Mouse (Mus musculus): Measurements from ENCODE around the gene Plin1. TPM values are rescaled to one million over a fixed set of nuclear protein-coding genes. Genes with fewer than 3 reads are reported as not detected.

Gene Plin1
- polyA plus RNA-seq, 1 experiment: not detected

GRCm38 (mm10) chr7:79679186-79679585 is 53.5 kb downstream of the Plin1 start:
- Histone ChIP-seq H3K4me3 (ENCODE audit: insufficient read depth, poor library complexity, severe bottlenecking) (no peak overlapping the region), H3ac (ENCODE audit: control insufficient read depth, insufficient read length, low read depth) (no peak overlapping the region), H3K79me3 (ENCODE audit: low read depth) (no peaks in the 10 kb centered on the region), H3K36me3 (ENCODE audit: control insufficient read depth, insufficient read depth) (peaks cover 66% of the 10 kb centered on the region), H3K27me3 (ENCODE audit: control insufficient read depth, insufficient read depth, insufficient read length) (no peaks in the 10 kb centered on the region), H3K79me2 (ENCODE audit: control insufficient read depth, insufficient read depth) (no peaks in the 10 kb centered on the region)
- no peak for TF ChIP-seq MAX (IDR thresholded peaks at IDR 0.05)
- no peak for TF ChIP-seq USF1 (IDR thresholded peaks at IDR 0.05; ENCODE audit: low read depth)
- TF ChIP-seq CTCF (IDR thresholded peaks at IDR 0.05; ENCODE audit: control insufficient read depth, insufficient read depth, insufficient read length): no peak
- no peak for TF ChIP-seq FOSL1 (IDR thresholded peaks at IDR 0.05; ENCODE audit: insufficient read depth, low read length, poor library complexity, severe bottlenecking)
- TF ChIP-seq MYOG (IDR thresholded peaks at IDR 0.05; ENCODE audit: control insufficient read depth, extremely low read depth, insufficient read length): no peak
- TF ChIP-seq MYOD1 (IDR thresholded peaks at IDR 0.05; ENCODE audit: control insufficient read depth, insufficient read length, low read depth): no peak
- no peak for TF ChIP-seq CEBPB (IDR thresholded peaks at IDR 0.05; ENCODE audit: low read depth)

- H3K4me3 ChIP-seq (ENCODE audit: insufficient read depth, poor library complexity, severe bottlenecking): no peak overlapping the region
- H3K79me2 ChIP-seq (ENCODE audit: control insufficient read depth, insufficient read depth): no peaks in the 10 kb centered on the region
- H3K36me3 ChIP-seq (ENCODE audit: control insufficient read depth, insufficient read depth): peaks cover 73% of the 10 kb centered on the region
- TF ChIP-seq FOSL1 (IDR thresholded peaks at IDR 0.05; ENCODE audit: insufficient read depth, low read length, poor library complexity, severe bottlenecking) (no peak), MYOD1 (IDR thresholded peaks at IDR 0.05; ENCODE audit: control insufficient read depth, insufficient read length, low read depth) (no peak), MAX (IDR thresholded peaks at IDR 0.05) (no peak), MYOG (IDR thresholded peaks at IDR 0.05; ENCODE audit: control insufficient read depth, extremely low read depth, insufficient read length) (no peak)
- H3K79me3 ChIP-seq (ENCODE audit: low read depth): no peaks in the 10 kb centered on the region
- H3ac ChIP-seq (ENCODE audit: control insufficient read depth, insufficient read length, low read depth): no peak overlapping the region
- no peaks in the 10 kb centered on the region for H3K27me3 ChIP-seq (ENCODE audit: control insufficient read depth, insufficient read depth, insufficient read length)
These were observed 61.7 kb downstream of the Plin1 start for GRCm38 (mm10) chr7:79670900-79671604.

Other genes starting within 250 kb of the Plin1 start
- not detected for gene Rhcg, start 115.2 kb downstream of the Plin1 start, polyA plus RNA-seq (2012; fragmentation: generic; extraction: Trizol)
- gene Ticrr, start 72.7 kb downstream of the Plin1 start, polyA plus RNA-seq (2012; fragmentation: generic; extraction: Trizol): 5.0 TPM
- gene Kif7, start 17.2 kb downstream of the Plin1 start, polyA plus RNA-seq (2012; fragmentation: generic; extraction: Trizol): 5.5 TPM
- 2.2 TPM for gene Pex11a, start 10.2 kb upstream of the Plin1 start, polyA plus RNA-seq (2012; fragmentation: generic; extraction: Trizol)
- gene Wdr93, start 10.3 kb upstream of the Plin1 start, polyA plus RNA-seq (2012; fragmentation: generic; extraction: Trizol): 0.04 TPM
- 0.02 TPM for gene Mesp1, start 60.9 kb upstream of the Plin1 start, polyA plus RNA-seq (2012; fragmentation: generic; extraction: Trizol)
- gene Mesp2, start 77.8 kb upstream of the Plin1 start, polyA plus RNA-seq (2012; fragmentation: generic; extraction: Trizol): 0.07 TPM
- gene Anpep, start 128.2 kb upstream of the Plin1 start, polyA plus RNA-seq (2012; fragmentation: generic; extraction: Trizol): 26.5 TPM
- 14.3 TPM for gene Ap3s2, start 187.7 kb upstream of the Plin1 start, polyA plus RNA-seq (2012; fragmentation: generic; extraction: Trizol)
- gene Arpin, start 202.5 kb upstream of the Plin1 start, polyA plus RNA-seq (2012; fragmentation: generic; extraction: Trizol): 41.2 TPM